Mouse (Mus musculus) T-helper 2 cell (primary cell): ENCODE measurements around the gene Dync1li2.

Experiments
- in situ Hi-C: fragments of 300-600 bp; cut with MboI, MseI; formaldehyde crosslinking; loops from one replicate; pipeline ENCODE4 v1.15.1; 2025; ENCODE audit warnings: high pct_unique_total_duplicates

Gene Dync1li2

DNA sequence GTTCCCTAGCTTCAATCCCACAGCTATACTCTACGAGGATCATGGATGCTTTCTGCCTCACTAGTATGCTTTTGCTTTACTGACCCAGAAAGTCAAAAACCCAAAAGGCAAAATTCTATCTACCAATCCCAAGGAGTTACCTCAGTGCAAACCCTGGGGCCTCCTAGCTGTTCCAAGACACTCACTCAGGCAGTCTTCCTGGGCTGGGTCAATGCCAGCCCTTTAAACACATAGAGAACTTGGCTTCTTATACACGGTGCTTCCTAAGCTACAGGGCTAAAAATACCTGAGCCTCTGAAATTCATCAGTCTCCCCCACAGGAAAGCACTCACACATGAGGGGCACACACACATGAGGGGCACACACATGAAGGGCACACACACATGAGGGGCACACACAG lies 59.6 kb downstream of the Dync1li2 start:
- in situ Hi-C loops, result no loop called here

GRCm38 (mm10) chr8:104380961-104381411 lies 61.9 kb downstream of the Dync1li2 start:
- in situ Hi-C loops, result no loop called here

GRCm38 (mm10) chr8:104380269-104380668 lies 62.6 kb downstream of the Dync1li2 start:
- in situ Hi-C loops, result no loop called here

- in situ Hi-C loops, result no loop called here
Measured at GRCm38 (mm10) chr8:104379301-104379836, 63.5 kb downstream of the Dync1li2 start.

GRCm38 (mm10) chr8:104376669-104377068 lies 66.2 kb downstream of the Dync1li2 start:
- in situ Hi-C loops, result no loop called here

DNA sequence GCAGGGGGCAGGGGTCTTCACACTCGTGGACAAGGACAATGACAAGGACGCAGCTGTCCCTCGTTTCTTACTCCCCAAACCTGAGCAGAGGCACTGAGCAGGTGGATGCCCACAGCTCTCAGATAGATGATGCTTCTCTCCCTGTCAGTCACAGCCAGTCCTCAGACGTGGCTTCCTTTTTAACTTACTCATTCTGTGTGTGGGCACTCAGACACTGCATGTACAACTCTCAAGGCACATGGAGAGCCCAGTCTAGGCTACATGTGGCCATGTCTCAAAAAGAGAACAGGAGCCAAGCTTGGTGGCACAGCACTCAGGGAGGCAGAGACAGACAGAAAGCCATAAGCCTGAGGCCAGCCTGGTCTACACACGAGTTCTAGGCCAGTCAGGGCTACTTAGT lies 66.9 kb downstream of the Dync1li2 start:
- in situ Hi-C loops, result no loop called here

- in situ Hi-C loops, result no loop called here
Measured at GRCm38 (mm10) chr8:104374864-104375846, 67.7 kb downstream of the Dync1li2 start.

- in situ Hi-C loops, result no loop called here
Measured at GRCm38 (mm10) chr8:104374269-104374668, 68.6 kb downstream of the Dync1li2 start.

DNA sequence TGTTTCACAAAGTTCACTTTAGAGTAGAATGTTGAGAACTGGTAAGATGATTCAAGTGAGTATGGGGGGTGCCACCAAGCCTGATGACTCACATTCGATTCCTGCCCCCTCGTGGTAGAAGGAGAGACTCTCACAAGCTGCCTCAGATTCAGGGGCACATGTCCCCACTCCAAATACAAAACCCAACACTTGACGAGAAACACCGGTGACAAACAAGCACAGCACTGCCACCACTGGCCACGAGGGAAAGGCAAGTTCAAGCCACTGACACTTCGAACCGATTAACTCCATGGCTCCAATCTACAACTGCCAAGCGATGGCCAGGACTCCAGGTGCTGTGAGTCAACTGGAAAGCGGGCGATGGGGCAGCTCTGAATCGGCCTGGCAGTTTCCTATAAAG lies 69.1 kb downstream of the Dync1li2 start:
- in situ Hi-C loops, result no loop called here

DNA sequence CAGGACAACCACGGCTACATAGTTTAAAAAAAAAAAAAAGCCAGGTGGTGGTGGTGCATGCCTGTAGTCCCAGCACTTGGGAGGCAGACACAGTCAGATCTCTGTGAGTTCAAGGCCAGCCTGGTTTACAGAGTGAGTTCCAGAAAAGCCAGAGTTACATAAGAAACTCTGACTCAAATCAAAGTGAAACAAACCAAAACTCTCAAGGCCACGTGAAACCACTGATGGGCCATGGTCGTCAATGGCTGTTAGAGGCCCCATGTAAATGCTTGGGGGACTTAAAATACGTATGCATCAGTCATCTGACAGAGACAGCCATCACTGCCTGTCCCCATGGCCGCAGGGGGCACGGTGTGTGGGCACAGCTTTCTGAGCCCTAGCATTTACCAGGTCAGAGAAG lies 71.7 kb downstream of the Dync1li2 start:
- in situ Hi-C loops, result no loop called here

DNA sequence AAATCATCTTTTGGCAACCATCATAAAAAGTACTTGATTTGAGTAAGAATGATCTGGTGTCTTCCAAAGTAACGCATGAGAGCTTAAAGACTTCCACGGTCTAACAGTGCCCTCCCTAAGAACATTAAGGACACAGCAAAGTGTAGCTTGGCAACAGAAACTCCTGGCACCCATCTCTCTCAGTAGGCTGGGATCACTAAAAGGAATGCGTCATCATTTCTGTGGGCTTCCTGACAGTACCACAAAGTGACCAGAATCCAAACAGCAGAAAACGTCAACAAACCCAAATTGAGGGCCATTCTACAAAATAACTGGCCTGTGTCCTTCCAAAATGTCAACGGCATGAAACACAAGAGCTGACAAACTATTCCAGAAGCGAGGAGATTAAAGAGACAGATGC lies 72.8 kb downstream of the Dync1li2 start:
- in situ Hi-C loops, result no loop called here

- in situ Hi-C loops, result no loop called here
Measured at GRCm38 (mm10) chr8:104369591-104369990, 73.3 kb downstream of the Dync1li2 start.
